Mouse (Mus musculus): ENCODE data around the gene Cbr1.

- TF ChIP-seq CTCF (IDR thresholded peaks at IDR 0.05; ENCODE audit: borderline replicate concordance, control insufficient read depth, extremely low read depth, insufficient read depth, low read length, poor library complexity) (no peak), POLR2A (IDR thresholded peaks at IDR 0.05; ENCODE audit: control insufficient read depth, extremely low read depth, insufficient read depth, low read length, poor library complexity) (no peak)
Observed at GRCm38 (mm10) chr16:93624671-93625070, 19.0 kb downstream of the Cbr1 start.

All from thymus, adult 2 months (tissue).